Mouse (Mus musculus): Measurements from ENCODE around the gene Ceacam10.
"Not testable (repeated sequence)": the region's sequence is repeated elsewhere in the genome, so short reads cannot be mapped to it uniquely, and the experiment has no call there.

Gene Ceacam10

GRCm38 (mm10) chr7:24776918-24777317 is at the start of gene Ceacam10:
TSS of gene Ceacam10 (plus strand) at chr7:24777206.
- in situ Hi-C loops (cut with MboI; ENCODE audit: unreplicated experiment in 2 of 2): not testable (repeated sequence)

GRCm38 (mm10) chr7:24735970-24736670 is 40.9 kb upstream of the Ceacam10 start:
- in situ Hi-C loops (cut with MboI; ENCODE audit: unreplicated experiment in 2 of 2): no loop called here

DNA sequence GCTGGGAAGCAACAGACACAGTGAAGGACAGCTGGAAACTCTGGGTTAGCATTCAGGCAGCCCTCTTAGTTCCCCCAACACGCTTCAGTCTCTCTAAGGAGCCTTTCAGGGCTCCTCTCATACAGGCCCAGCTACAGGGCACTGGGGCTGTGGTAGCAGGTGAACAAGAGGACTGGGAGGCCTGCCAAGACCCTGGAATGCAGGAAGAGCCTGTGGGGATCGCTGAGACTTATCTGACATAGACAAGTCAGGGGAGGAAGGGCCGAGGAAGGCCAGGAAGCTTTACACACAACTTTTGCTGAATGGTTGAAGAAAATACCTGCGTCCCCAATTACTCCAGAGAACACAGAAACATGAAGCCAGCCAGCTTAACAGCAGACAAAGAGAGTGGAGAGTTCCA is 26.3 kb upstream of the Ceacam10 start:
- in situ Hi-C loops (cut with MboI; ENCODE audit: unreplicated experiment in 2 of 2): no loop called here

DNA sequence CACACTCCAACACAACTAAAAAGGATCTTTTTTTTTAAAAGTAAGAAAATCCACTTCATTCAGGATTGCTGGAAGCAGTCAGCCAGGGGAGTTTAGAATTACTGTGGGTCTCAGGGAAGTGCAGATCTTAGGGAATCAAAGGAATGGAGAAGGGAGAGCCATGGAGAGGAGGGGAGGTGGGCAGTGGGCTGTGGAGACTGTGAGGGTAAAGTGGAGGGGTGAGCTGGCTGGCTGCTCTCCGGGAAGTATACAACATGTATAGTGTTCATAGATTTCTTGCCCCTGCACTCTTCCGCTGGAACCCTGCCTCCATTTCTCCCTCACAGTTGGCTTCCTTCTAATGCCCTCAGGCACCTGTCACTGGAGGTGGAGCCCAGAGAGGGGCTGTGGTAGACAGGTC is 25.4 kb upstream of the Ceacam10 start:
- in situ Hi-C loops (cut with MboI; ENCODE audit: unreplicated experiment in 2 of 2): no loop called here

GRCm38 (mm10) chr7:24753476-24753875 is 23.5 kb upstream of the Ceacam10 start:
- in situ Hi-C loops (cut with MboI; ENCODE audit: unreplicated experiment in 2 of 2): no loop called here

DNA sequence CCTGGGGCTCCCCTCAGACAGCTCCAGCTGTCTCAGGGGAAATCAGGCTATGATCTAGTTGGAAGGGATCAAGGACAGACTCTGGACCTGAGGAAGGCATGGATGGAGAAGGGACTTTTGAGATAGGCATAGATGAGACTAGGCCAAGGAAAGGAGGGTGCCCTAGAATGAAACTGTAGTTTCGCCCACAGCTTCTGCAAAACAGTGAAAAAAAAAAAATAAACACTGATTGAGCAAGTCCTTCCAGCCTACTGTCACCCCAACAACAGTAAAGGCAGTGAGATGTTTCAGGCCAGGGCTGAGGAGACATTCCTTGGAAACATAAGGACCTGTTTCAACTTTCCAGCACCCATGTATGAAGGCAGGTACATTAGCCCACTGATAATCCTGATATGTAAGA is 18.5 kb upstream of the Ceacam10 start:
- in situ Hi-C loops (cut with MboI; ENCODE audit: unreplicated experiment in 2 of 2): no loop called here

GRCm38 (mm10) chr7:24760211-24760610 is 16.8 kb upstream of the Ceacam10 start, which contains the start of gene Cd177:
TSS of gene Cd177 (minus strand) at chr7:24760311.
- in situ Hi-C loops (cut with MboI; ENCODE audit: unreplicated experiment in 2 of 2): no loop called here

GRCm38 (mm10) chr7:24761161-24761560 is 15.8 kb upstream of the Ceacam10 start:
- in situ Hi-C loops (cut with MboI; ENCODE audit: unreplicated experiment in 2 of 2): no loop called here

DNA sequence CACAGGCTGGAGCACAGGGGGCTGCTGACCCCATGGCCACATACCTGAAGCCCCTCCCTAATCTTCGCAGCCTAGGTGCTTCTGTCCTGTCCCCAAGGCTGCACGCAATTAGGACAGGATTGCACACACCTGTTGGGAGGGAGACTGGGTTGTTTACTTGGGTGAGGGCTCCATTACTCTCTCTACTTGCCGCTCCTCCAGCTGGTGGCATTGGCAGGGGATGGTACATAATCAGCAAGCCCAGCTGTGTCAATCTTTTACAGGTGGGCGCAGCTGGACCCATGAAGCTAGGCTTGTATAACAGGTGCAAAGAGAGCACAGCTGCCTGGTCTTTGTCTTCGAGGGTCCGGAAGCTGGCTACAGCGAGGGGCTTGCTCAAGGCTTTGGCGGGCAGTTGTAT is 14.4 kb upstream of the Ceacam10 start:
- in situ Hi-C loops (cut with MboI; ENCODE audit: unreplicated experiment in 2 of 2): no loop called here

DNA sequence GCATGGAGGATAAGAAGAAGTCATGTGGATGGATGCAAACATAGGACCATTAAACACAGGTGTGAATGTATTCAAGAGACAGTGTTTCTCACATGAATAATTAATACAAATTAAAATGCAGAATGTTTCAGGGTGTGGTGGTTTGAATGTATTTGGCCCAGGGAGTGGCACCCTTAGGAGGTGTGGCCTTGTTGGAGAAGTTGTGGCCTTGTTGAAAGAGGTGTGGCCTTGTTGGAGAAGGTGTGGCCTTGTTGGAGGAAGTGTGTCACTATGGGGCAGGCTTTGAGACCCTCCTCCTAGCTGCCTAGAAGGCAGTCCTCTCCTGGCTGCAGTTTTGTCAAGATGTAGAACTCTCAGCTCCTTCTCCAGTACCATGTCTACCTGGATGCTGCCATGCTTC is 5.6 kb upstream of the Ceacam10 start:
- in situ Hi-C loops (cut with MboI; ENCODE audit: unreplicated experiment in 2 of 2): no loop called here

- in situ Hi-C loops (cut with MboI; ENCODE audit: unreplicated experiment in 2 of 2): no loop called here
These were observed 3.0 kb upstream of the Ceacam10 start for GRCm38 (mm10) chr7:24773942-24774535.

DNA sequence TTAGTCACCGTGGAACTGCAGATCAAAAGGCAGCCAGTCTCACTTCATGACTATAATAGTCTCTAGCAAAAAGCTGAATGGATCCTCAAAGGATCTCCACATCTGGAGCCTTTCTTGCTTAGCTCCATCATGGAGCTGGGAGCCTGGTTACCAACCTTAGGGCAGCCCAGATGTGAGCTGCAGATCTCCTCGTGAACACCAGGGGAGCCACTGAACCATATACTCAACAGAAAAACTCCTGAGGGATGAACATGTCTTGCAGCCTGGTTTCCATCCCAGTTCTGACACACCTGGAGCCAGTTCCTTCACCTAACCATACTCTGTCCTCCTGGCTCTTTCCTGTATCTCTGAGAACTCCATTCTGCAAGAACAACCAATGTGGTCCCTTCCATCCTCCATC is 861 bp upstream of the Ceacam10 start:
- in situ Hi-C loops (cut with MboI; ENCODE audit: unreplicated experiment in 2 of 2): no loop called here

DNA sequence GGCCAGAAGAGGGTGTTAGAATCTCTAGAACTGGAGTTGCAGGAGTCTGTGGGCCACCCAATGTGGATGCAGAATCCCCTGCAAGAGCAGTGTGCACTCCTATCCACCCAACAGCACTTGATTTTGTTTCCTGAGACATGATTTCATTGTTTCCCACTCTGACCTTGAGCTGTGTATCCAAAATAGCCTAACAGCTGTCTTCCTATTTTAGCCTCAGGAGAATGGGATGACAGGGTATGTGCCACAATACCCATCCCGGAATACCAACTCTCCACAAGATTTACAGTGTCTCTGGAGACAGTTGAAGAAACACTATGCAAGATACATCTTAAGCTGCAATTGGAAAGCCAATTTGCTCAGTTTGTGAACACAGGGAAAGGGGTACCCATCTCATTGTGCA is 20.9 kb downstream of the Ceacam10 start:
- in situ Hi-C loops (cut with MboI; ENCODE audit: unreplicated experiment in 2 of 2): no loop called here

- in situ Hi-C loops (cut with MboI; ENCODE audit: unreplicated experiment in 2 of 2): loop anchor here in 1 of 2 experiments (25.0 kb wide), 1 partner anchor 535 kb away; no protein-coding TSS in a partner anchor
These were observed 25.3 kb downstream of the Ceacam10 start for GRCm38 (mm10) chr7:24802149-24802767.

GRCm38 (mm10) chr7:24804826-24805225 is 27.8 kb downstream of the Ceacam10 start:
- in situ Hi-C loops (cut with MboI; ENCODE audit: unreplicated experiment in 2 of 2): loop anchor here in 1 of 2 experiments (25.0 kb wide), 1 partner anchor 532 kb away; no protein-coding TSS in a partner anchor

DNA sequence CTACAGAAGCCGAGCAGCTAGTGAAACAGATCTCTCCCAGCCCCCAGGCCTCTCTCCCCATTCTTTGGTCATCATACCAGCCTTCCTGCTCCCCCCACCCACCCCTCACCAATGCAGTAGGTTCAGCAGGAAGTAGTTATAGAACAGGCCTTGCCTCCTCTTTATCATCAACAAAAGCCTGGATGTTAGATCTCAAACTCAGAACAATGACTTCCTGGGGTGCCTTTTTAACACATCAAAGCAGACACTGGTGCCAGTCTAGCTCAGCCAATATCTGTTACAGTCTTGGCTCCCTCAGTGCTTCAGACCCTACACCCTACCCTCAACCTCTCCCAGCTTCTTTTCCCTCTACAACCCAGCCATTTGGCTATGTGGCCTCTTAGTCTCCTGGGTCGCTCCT is 32.0 kb downstream of the Ceacam10 start:
- in situ Hi-C loops (cut with MboI; ENCODE audit: unreplicated experiment in 2 of 2): loop anchor here in 1 of 2 experiments (25.0 kb wide), 1 partner anchor 528 kb away; no protein-coding TSS in a partner anchor

- in situ Hi-C loops (cut with MboI; ENCODE audit: unreplicated experiment in 2 of 2): loop anchor here (5.0 to 25.0 kb wide), 4 partner anchors 65 to 520 kb away; partner anchors contain the start of genes Rabac1 (in 1 of the 2) and Rps19 (in 1 of the 2)
These were observed 40.5 kb downstream of the Ceacam10 start for GRCm38 (mm10) chr7:24817502-24817901.

- in situ Hi-C loops (cut with MboI; ENCODE audit: unreplicated experiment in 2 of 2): loop anchor here in 1 of 2 experiments (5.0 to 25.0 kb wide), 2 partner anchors 48 to 513 kb away; partner anchors contain the start of gene Dmrtc2
These were observed 47.4 kb downstream of the Ceacam10 start for GRCm38 (mm10) chr7:24824452-24824851.

DNA sequence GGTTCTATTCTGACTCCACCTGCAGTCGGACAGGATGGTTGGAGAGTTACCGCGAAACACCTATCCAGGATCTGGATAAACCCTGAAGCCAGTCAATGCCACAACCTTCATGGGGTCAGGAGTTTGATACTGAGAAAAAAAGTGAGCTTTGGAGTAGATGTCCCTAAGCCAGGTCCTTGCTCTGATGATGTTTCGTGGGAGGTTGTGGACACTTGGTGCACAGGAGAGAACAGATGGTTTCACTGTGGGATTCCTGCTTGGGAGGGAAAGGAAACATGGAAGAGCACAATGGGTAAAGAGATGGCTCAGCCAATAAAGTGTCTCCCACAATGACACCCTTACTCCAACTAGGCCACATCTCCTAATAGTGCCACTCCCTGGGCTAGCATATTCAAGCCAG is 50.2 kb downstream of the Ceacam10 start:
- in situ Hi-C loops (cut with MboI; ENCODE audit: unreplicated experiment in 2 of 2): no loop called here
